Mouse (Mus musculus): ENCODE measurements at regions not wholly inside any gene's neighbourhood (a gene's known extent, or its start where the extent isn't known, plus 50 kb on each side); places are given as distances from the start of the nearest gene placed in this dataset.
A peak's percentile ranks its signal among the peaks of the same experiment; 100 is the strongest.

DNA sequence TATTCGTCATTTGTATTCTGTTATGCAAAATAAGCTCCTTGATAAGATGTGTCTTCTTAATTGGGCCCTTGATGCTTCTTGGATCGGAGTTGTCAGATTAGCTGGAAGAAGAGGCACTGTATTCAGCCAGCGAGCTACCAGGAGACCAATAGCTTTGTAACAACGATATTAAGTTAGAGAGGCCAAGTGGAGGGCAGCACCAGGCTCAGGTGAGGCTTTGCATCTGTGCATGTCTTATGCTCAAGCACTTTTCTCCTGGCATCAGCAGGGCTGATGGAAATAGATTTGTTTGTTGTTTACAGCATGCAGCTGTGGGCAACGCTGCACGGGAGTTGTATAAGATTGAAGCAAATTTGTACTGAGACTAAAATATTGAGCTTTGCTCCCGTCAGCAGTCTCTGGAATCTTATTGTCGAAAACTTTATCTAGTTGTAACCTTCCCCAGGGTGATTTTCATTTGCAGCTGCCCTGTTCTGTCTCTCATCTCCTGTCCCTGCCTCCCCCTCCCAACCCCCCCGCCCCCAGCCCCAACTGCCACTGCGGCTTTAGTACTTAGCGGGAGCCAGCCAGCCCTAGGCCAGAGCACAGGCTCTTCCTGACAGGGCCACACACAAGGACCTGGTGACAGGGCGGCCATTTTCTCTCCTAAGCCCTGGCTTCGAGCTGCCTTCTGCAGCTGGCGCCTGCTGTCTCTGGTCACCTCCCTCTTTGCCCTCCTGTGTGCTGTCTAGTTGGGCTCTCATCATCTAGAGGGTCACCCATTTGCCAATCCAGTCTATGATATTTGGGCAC, 247.3 kb downstream of the Tshz3 start:
- H3K27ac ChIP-seq (replicated peaks): no peak overlapping the region
- no peaks in the 10 kb centered on the region for H3K36me3 ChIP-seq
- ATAC-seq (ENCODE audit: low FRiP score, low read depth): peak; percentile 72; the same call in 1 of the 2 replicates
- no peak overlapping the region for H3K9ac ChIP-seq (replicated peaks)
- no peak overlapping the region for H3K4me3 ChIP-seq
- H3K9me3 ChIP-seq: no peaks in the 10 kb centered on the region
- H3K4me1 ChIP-seq: 0 out of 2 replicates have a peak, but pooled peaks cover 6% of the 10 kb centered on the region
- no peak overlapping the region for H3K4me2 ChIP-seq (replicated peaks)
- H3K27me3 ChIP-seq: no peaks in the 10 kb centered on the region
- WGBS: 73% methylated on average over 14 of the region's 14 CpGs

GRCm38 (mm10) chr7:36949511-36949910, 251.6 kb downstream of the Tshz3 start:
- Histone ChIP-seq H3K4me3 (no peak overlapping the region), H3K4me2 (replicated peaks) (no peak overlapping the region), H3K9ac (replicated peaks) (no peak overlapping the region), H3K4me1 (0 out of 2 replicates have a peak, but pooled peaks cover 6% of the 10 kb centered on the region), H3K27me3 (no peaks in the 10 kb centered on the region), H3K27ac (replicated peaks) (no peak overlapping the region; the same call in 1 of the 2 replicates), H3K36me3 (no peaks in the 10 kb centered on the region), H3K9me3 (no peaks in the 10 kb centered on the region)
- 0 out of 2 replicates have a peak, but pooled peaks have one; percentile 44 for ATAC-seq (ENCODE audit: low FRiP score, low read depth)
- 56% methylated on average over 10 of the region's 10 CpGs for WGBS

DNA sequence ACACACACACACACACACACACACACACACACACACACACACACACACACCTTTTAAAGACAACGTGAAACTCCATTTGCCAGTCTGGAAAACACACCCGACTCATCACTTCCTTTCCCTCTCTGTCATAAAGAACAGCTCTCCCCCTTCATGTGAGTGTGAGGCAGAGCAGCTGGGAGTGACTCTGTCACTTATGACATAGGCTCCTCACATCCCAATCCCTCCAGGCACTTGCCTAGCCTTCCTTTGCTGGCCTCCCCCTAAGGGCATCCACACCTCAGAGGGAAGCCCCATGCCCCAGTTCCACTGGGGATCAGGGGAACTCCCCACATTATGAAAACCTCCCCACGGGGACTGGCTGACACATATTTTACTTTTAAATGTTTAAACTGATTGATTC, 257.5 kb downstream of the Tshz3 start:
- H3K27ac ChIP-seq (replicated peaks): no peak overlapping the region
- H3K9ac ChIP-seq (replicated peaks): no peak overlapping the region
- no peaks in the 10 kb centered on the region for H3K9me3 ChIP-seq
- H3K36me3 ChIP-seq: no peaks in the 10 kb centered on the region
- no peak overlapping the region for H3K4me2 ChIP-seq (replicated peaks)
- ATAC-seq (ENCODE audit: low FRiP score, low read depth): 0 out of 2 replicates have a peak, but pooled peaks have one; percentile 49
- H3K27me3 ChIP-seq: no peaks in the 10 kb centered on the region
- H3K4me1 ChIP-seq: no peaks in the 10 kb centered on the region
- no peak overlapping the region for H3K4me3 ChIP-seq
- WGBS: 71% methylated on average over 3 of the region's 3 CpGs

DNA sequence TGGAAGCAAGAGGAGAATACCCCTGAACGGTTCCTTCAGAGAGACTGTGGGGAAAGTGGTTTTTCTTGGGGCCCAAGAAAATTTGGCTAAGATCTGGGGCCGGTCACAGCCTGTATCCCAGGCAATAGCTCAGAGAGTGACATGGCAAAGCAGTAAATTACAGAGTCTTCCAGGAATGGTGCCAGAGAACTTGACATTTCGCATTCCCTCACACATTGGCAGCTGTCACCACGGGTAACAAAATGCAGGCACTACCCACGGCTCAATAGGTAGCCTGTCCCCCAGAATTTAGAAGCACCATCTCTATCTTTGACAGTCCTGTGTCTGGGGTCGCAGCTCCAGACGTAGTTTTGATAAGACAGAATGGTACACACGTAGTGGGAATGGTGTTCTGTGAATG, 260.3 kb downstream of the Tshz3 start:
- H3K4me1 ChIP-seq: no peaks in the 10 kb centered on the region
- H3K27ac ChIP-seq (replicated peaks): no peak overlapping the region
- no peak overlapping the region for H3K9ac ChIP-seq (replicated peaks)
- no peak for ATAC-seq (ENCODE audit: low FRiP score, low read depth)
- no peak overlapping the region for H3K4me2 ChIP-seq (replicated peaks)
- no peaks in the 10 kb centered on the region for H3K9me3 ChIP-seq
- H3K27me3 ChIP-seq: no peaks in the 10 kb centered on the region
- WGBS: 90% methylated on average over 8 of the region's 8 CpGs
- H3K4me3 ChIP-seq: no peak overlapping the region
- no peaks in the 10 kb centered on the region for H3K36me3 ChIP-seq

DNA sequence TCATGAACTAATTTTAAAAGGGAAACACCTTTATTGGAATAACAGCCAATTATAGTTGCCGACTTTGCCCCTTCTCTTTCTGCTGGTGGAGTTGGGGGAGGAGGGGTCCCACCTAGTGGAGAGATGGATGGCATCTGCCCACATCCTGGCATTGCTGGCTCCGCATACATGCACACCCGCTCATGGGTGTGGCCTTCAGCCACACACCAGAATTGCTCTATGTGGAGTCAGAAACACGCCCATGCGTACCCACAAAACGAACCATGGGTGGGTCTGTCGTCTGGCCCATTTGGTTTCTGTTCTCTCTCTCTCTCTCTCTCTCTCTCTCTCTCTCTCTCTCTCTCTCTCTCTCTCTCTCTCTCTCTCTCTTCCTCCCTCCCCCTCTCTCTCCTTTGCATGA, 273.9 kb downstream of the Tshz3 start:
- no peak for ATAC-seq (ENCODE audit: low FRiP score, low read depth)

DNA sequence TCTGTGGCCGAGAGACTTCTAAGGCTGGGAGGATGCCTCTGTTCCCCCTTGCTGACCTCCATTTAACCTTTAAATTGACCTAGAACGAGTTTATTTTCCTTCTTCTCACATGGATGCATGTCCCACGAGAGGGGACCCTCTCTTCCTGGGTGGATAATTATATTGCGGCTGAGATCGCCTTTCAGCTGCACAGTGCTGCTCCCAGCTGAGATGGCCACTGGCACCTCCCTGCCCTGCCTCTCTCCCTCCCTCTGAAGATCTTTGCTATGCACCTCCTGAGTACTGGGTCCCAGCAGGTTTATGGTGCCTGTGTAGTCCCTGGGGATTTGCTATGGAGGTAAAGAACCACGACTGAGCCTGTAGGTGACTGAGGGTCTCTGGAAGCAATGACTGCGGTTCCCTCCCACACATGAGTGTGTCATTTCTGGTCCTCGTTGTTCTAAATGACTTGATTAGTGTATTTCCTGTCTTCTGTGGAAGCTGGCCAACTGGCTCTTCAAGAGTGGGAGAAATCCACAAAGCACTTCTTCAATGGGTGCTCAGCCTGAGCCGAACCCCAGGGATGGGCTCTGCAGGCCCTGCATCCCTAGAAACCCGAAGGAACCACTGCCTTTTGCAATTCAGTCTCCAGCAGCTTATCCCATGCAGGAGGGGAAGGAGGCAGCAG, 275.9 kb downstream of the Tshz3 start:
- 42% methylated on average over 10 of the region's 10 CpGs for WGBS
- no peaks in the 10 kb centered on the region for H3K36me3 ChIP-seq
- no peak overlapping the region for H3K9ac ChIP-seq (replicated peaks)
- no peak overlapping the region for H3K27ac ChIP-seq (replicated peaks)
- no peak overlapping the region for H3K4me2 ChIP-seq (replicated peaks)
- no peak for ATAC-seq (ENCODE audit: low FRiP score, low read depth)
- no peak overlapping the region for H3K4me3 ChIP-seq
- peaks cover 7% of the 10 kb centered on the region for H3K4me1 ChIP-seq
- H3K9me3 ChIP-seq: no peaks in the 10 kb centered on the region
- no peaks in the 10 kb centered on the region for H3K27me3 ChIP-seq

More for the DNA sequence above, 273.9 kb downstream of the Tshz3 start:
- no peaks in the 10 kb centered on the region for H3K36me3 ChIP-seq
- no peak overlapping the region for H3K4me3 ChIP-seq
- no peak overlapping the region for H3K9ac ChIP-seq (replicated peaks)
- H3K27ac ChIP-seq (replicated peaks): no peak overlapping the region
- no peaks in the 10 kb centered on the region for H3K9me3 ChIP-seq
- 91% methylated on average over 7 of the region's 7 CpGs for WGBS
- H3K4me2 ChIP-seq (replicated peaks): no peak overlapping the region
- H3K4me1 ChIP-seq: peaks cover 7% of the 10 kb centered on the region
- no peaks in the 10 kb centered on the region for H3K27me3 ChIP-seq

DNA sequence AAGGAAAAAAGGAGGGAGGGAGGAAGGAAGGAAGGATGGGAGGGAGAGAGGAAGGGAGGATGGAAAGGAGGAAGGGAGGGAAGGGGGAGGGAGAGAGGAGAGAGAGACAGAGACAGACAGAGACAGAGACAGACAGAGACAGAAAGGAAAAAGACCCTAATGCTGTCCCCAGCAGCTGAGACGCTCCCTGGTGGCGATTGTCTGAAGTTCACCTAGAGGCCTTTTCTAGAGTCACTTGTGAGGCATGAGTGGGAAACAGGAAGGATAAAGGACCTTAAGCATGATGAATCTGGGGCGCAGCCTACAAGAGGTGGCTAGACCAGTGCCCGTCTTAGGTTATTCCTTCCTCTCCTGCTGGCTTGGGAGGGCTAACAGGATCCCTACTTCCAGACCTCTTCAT, 276.7 kb downstream of the Tshz3 start:
- no peak overlapping the region for H3K4me3 ChIP-seq
- WGBS: 42% methylated on average over 4 of the region's 4 CpGs
- peaks cover 7% of the 10 kb centered on the region for H3K4me1 ChIP-seq
- ATAC-seq (ENCODE audit: low FRiP score, low read depth): no peak
- H3K9ac ChIP-seq (replicated peaks): no peak overlapping the region
- H3K27me3 ChIP-seq: no peaks in the 10 kb centered on the region
- no peak overlapping the region for H3K27ac ChIP-seq (replicated peaks)
- H3K9me3 ChIP-seq: no peaks in the 10 kb centered on the region
- H3K4me2 ChIP-seq (replicated peaks): no peak overlapping the region
- H3K36me3 ChIP-seq: no peaks in the 10 kb centered on the region

DNA sequence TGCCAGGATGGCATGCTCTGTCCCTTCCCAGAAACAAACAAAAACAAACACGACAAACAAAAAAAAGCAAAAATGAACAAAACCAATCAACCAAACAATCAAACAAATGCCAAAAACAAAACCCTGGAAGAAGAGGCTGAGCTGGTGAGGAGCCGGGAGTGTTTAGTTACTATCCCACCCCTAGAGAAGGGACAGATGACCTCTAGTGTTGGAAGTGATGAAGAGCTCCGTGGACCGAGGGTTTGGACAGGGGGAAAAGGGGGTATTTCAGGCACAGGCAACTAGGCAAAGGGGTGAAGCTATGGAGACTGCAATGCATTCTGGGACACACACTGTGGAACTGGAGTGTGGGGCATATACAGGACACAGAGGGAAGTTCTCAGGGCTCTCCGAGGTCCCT, 277.6 kb downstream of the Tshz3 start:
- no peak overlapping the region for H3K4me2 ChIP-seq (replicated peaks)
- no peak for ATAC-seq (ENCODE audit: low FRiP score, low read depth)
- no peak overlapping the region for H3K27ac ChIP-seq (replicated peaks)
- H3K27me3 ChIP-seq: no peaks in the 10 kb centered on the region
- no peak overlapping the region for H3K4me3 ChIP-seq
- H3K36me3 ChIP-seq: no peaks in the 10 kb centered on the region
- H3K9ac ChIP-seq (replicated peaks): no peak overlapping the region
- H3K9me3 ChIP-seq: no peaks in the 10 kb centered on the region
- 25% methylated on average over 5 of the region's 5 CpGs for WGBS
- peaks cover 7% of the 10 kb centered on the region for H3K4me1 ChIP-seq

DNA sequence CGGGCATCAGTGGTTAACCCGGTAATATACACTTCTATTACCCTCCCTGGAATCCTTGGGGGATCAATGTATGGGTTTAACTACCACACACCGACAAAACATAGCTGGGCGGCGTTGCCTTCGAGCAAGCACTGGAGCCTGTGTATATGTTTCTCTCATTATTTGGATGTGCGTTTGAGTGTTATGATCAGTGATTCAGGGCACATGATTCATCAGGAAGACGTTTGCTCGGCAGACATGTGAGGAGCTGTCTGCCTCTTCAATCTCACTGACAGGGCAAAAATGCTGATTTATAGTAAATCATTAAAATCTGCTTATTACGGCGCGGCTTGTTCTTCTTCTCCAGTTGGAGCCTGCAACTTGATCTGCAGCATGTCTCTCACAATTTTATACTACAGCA, 279.9 kb downstream of the Tshz3 start:
- 78% methylated on average over 12 of the region's 12 CpGs for WGBS

DNA sequence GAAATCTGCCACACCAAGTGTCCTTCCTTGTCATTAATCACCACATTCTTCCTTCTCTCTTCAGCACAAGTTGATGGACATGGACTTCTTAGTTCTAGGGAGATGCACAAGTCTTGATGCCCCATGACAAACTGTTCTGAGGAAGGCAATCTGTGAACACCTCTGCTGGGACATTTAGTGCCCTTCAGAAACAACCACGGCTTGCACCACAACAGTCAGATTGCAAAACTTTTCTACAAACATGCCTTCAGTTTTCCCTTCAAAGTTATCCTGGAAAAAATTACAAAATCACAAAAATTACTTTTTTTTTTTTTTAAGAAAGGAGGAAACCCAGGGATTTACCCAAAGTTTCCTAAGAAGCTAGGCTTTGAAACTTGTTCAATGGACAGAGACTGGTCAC, 291.5 kb downstream of the Tshz3 start:
- Histone ChIP-seq H3K4me1 (no peaks in the 10 kb centered on the region), H3K27me3 (no peaks in the 10 kb centered on the region), H3K27ac (replicated peaks) (no peak overlapping the region), H3K9ac (replicated peaks) (no peak overlapping the region), H3K36me3 (no peaks in the 10 kb centered on the region), H3K4me2 (replicated peaks) (no peak overlapping the region), H3K9me3 (0 out of 2 replicates have a peak, but pooled peaks cover 4% of the 10 kb centered on the region), H3K4me3 (no peak overlapping the region)
- WGBS: 88% methylated on average over 1 of the region's 1 CpGs
- ATAC-seq (ENCODE audit: low FRiP score, low read depth): no peak

More for the DNA sequence above, 279.9 kb downstream of the Tshz3 start:
- no peak for ATAC-seq (ENCODE audit: low FRiP score, low read depth)
- no peak overlapping the region for H3K9ac ChIP-seq (replicated peaks)
- H3K27me3 ChIP-seq: no peaks in the 10 kb centered on the region
- H3K4me1 ChIP-seq: peaks cover 7% of the 10 kb centered on the region
- no peak overlapping the region for H3K27ac ChIP-seq (replicated peaks)
- no peaks in the 10 kb centered on the region for H3K9me3 ChIP-seq
- no peak overlapping the region for H3K4me3 ChIP-seq
- no peaks in the 10 kb centered on the region for H3K36me3 ChIP-seq
- no peak overlapping the region for H3K4me2 ChIP-seq (replicated peaks)

DNA sequence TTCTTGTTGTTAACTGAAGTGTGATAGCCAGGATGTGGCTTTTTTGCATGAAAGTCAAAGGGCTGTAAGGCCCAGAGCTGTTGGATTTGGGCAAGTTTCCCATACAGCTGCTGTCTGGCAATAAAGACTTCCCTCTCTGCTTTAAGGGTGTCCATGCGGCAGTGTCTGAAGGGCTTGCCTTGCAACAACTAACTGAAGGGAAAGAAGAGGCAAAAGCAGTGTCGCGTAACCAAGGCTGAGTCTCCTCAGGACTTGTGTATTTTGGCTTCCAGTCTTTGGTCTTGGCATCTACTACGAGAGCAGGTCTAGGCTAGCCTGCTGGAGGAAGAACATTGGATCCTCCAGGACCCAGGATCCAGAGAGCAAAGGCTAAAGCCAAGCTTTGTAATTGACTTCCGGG, 306.7 kb downstream of the Tshz3 start:
- Histone ChIP-seq H3K4me2 (replicated peaks) (no peak overlapping the region), H3K4me3 (no peak overlapping the region), H3K4me1 (no peaks in the 10 kb centered on the region), H3K27ac (replicated peaks) (no peak overlapping the region), H3K9me3 (no peaks in the 10 kb centered on the region), H3K36me3 (no peaks in the 10 kb centered on the region), H3K9ac (replicated peaks) (no peak overlapping the region), H3K27me3 (0 out of 2 replicates have a peak, but pooled peaks cover 4% of the 10 kb centered on the region)
- 94% methylated on average over 5 of the region's 5 CpGs for WGBS
- no peak for ATAC-seq (ENCODE audit: low FRiP score, low read depth)

DNA sequence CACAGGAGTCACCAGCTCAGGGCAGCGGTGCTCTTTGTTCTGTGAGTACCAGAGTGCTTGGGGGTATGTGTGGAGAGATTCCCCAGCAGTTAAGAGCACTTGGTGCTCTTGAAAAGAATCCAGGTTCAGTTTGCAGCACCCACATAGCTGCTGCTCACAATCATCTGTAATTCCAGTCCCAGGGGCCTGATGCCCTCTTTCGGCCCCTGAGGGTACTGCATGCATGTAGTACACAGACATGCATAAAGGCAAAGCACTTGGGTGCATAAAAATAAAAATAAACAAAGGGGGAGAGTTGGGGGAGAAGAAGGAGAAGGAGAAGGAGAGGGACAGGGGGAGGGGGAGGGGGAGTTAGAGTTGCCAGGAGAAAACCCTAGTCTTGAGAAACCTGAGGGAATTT, 307.8 kb downstream of the Tshz3 start:
- no peaks in the 10 kb centered on the region for H3K36me3 ChIP-seq
- ATAC-seq (ENCODE audit: low FRiP score, low read depth): no peak
- H3K4me2 ChIP-seq (replicated peaks): no peak overlapping the region
- H3K27ac ChIP-seq (replicated peaks): no peak overlapping the region
- H3K9me3 ChIP-seq: no peaks in the 10 kb centered on the region
- H3K27me3 ChIP-seq: 0 out of 2 replicates have a peak, but pooled peaks cover 4% of the 10 kb centered on the region
- 88% methylated on average over 2 of the region's 2 CpGs for WGBS
- H3K9ac ChIP-seq (replicated peaks): no peak overlapping the region
- H3K4me3 ChIP-seq: no peak overlapping the region
- H3K4me1 ChIP-seq: no peaks in the 10 kb centered on the region

Data from midbrain, embryonic 12.5 days (tissue).